Mouse (Mus musculus) liver (tissue): ENCODE measurements around the gene Fam118b.

Experiments
- DNase-seq: peaks from one replicate; pipeline ENCODE4 v3.0.0-alpha.2; 2020; ENCODE audit warnings: mixed read lengths

The Fam118b gene

DNA sequence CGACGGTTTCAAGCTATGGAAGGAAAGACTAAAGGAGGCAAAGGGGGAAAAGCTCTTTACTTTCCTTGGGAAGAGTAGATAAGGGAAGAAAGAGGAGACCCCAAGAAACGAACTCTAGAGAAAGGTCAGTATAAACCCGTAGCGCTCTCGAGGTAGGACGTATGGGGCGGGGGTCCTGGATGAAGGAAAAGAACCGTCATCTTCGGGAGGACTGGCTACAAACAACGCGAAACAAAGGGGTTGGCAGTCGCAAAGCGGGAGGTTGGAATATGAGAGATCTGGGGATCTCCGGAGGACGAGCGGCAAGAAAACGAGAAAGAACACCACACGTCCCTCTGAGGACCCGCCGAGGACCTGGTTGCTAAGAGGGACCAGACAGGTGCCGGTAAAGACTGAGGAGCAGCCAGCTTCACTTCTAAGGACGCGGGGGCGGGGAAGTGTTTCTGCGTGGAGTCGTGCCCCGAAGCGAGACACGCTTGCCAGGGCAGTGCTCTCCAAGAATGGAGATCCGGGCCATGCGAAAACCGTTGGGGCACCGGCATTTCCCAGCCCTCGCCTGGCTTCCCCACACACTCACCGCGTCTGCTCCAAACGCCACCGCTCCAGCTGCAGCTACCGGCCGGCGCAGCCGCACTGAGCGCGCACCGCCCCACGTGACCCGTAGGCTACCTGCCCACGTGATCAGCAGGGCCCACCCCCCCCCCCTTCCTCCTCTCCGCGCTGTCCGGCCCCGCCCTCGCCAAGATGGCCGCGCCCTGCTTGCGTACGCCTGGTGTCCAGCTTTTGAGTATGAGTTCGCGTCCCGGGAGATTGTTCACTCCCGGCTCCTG is at the start of gene Fam118b, which contains the start of gene Rpusd4:
Fam118b (minus strand) TSS at position 660 of the 830 bp plus-strand sequence.
Rpusd4 (plus strand) TSS at position 720 of the 830 bp plus-strand sequence.
- DNase-seq = peak; percentile 95

DNA sequence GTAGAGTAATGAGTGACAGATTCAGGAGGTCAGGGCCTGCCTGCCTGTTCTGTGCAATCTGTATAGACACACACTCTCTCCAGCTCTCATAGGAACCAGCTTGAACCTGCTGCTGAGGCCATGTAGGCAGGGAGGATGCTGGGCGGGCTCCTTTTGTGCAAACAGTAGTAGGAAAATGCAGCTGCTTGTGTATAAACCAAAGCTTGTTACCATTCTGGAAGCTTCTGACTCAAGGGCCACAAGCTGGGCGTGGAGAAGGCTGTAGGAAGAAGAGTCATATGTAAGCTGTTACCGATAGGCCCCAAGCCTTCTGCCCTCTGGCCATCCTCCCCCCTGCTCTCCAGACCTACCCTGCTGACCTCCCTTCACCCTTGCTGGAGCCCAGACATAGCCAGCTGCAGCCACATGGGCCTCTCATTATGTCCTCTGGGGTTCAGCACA is 49.2 kb upstream of the Fam118b start:
- no peak for DNase-seq

DNA sequence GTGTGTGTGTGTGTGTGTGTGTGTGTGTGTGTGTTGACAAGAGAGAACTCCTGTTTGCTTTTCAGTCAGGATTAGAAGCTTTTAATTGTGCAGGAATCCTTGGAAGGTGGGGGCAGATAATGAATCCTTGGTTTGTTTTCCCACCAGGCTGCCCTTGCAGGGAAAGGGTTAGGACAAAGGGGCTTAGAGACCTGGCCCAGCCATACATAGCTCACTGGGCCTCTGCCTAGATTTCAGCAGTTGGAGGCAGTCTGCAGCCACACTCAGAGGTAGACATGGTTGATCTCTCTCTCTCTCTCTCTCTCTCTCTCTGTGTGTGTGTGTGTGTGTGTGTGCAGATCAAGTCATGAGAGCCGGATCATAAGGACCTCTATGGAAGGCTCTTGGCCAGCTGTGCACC is 46.6 kb upstream of the Fam118b start:
- DNase-seq = no peak

DNA sequence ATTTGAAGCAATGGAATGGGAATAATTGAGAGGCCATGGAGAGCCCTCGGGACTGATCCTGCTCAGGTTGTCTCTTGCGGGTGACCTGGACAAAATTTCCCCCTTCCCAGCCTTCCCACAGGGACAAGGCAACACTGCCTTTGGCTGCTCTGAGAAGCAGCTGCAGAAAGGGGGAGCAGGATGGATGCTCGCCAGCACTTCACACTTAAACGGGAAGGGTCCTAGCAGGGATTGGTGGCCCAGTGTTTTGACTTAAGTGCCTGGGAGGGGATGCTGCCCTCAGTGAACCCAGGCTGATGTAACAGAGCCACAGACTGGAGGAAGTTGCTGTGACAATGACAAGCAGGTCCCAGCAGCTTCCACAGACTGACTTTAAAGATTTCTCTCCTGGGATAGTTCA is 46.0 kb upstream of the Fam118b start:
- DNase-seq = no peak

DNA sequence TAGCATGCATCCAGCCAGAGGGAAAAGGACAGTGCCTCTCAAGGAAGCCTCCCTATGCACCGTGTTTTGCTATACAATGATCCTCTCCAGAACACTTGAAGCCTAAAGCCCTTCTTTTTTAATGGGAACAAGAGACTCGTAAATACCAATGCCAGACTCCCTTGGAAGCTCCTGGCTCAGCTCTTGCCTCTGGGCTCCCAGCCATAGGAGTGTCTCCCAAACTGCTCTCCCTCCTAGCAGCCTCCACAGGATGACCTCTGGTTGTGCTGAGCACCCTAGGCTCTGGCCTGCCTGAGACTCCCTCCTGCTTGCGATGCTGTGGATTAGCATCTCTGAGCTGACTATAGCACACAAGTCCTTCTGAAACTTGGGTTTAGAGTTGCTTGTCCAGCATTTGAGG is 44.9 kb upstream of the Fam118b start:
- DNase-seq = no peak

DNA sequence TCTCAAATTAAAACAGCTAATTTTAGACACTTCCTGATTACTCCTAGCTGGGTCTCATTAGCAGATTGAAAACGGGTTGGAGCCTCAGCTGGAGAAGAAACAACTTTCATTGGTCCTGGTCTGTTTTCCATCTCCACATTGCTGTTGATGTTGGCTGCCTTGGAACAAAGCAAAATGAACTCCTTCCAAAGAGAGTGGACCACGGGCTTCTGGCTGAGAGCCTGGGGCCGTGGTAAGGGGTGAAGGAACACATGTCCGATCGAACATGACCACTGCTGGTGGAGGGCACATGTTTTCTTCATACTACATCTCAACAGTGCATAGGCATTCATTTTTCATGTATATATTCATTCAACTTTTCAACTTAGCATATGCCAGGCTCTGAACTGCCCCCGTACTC is 42.8 kb upstream of the Fam118b start:
- DNase-seq = no peak

DNA sequence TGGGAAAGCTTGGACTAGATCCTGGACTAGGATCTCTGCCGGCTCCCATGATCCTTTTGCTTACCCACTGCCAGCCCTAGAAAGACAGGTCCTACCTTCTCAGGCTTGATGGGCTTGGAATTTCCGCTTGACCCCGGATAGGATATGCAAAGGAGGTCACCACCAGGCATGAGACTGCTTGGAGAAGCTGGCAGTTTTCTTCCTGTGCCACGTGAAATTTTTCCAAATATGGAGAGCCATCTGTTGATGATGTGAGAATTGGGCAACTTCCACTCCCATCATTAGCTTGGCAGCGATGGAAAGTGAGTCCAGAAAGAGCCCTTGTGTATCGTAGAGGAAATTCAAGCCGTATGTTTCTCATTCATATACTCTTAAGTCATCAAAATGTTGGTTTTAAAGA is 39.9 kb upstream of the Fam118b start:
- DNase-seq = no peak

DNA sequence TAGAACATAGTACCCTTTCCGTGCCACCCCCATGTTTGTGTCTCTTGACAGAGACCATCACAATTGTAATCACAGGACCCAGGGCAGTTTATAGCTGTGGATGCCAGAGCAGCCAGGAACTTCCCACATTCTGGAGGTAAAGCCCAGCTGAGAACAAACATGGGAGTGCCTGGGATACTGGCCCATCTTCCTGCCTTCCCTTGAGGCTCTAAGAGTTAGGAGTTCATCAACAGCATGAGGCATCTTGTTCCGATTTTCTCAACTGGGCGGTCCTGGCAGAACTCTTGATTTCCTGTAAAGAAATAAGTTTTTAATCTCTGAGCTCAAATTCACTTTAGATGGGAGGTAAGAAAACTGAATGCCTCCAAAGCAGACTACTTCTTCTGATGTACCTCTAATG is 34.6 kb upstream of the Fam118b start:
- no peak for DNase-seq

DNA sequence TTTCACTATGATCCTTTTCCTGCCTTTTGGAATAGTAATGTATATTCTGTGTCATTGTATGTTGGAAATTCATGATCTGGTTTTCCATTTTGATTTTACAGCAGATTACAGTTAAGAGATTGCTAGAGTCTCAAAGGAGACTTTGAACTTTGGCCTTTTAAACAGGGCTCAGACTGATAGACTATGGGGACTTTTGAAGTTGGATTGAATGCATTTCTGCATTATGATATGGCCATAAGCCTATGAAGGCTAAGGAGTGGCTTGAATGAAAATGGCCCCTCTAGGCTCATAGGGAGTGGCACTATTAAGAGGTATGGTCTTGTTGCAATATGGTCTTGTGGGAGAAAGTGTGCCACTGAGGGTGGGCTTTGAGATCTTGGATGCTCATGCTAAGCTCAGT is 30.2 kb upstream of the Fam118b start:
- DNase-seq = no peak

DNA sequence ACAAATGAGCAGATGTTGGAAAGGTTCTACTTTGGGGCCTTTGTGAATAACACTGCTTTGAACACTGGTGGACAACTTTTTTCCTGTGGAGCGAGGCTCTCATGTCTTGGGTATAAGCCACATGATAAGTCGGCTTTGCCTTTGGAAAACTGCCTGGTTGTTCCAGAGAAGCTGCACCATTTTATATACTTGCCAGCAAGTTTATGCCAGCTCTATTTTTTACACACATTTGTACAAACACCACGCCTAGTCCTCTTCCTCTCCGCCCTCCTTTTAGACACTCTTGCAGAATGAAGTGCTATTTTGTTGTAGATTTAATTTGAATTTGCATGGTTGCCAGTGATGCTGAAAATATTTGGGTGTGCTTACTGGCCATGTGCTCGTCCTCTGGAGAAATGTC is 25.9 kb upstream of the Fam118b start:
- no peak for DNase-seq

DNA sequence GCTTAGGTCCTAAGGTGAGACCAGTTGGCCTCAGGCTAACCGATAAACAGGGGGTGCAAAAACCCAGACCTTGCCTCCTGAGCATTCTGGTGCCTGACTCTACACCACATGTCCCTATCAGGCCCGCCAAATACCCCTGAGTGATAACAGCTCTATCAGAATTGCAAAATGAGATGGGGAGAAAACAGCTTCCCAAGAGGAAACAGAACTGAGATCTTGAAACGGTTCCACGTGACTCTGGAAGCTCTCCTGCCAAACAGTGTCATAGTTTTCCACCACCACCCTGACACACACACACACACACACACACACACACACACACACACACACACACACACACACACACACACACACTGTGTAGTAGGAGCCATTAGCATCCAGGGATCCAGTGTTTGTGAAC is 23.3 kb upstream of the Fam118b start:
- no peak for DNase-seq

DNA sequence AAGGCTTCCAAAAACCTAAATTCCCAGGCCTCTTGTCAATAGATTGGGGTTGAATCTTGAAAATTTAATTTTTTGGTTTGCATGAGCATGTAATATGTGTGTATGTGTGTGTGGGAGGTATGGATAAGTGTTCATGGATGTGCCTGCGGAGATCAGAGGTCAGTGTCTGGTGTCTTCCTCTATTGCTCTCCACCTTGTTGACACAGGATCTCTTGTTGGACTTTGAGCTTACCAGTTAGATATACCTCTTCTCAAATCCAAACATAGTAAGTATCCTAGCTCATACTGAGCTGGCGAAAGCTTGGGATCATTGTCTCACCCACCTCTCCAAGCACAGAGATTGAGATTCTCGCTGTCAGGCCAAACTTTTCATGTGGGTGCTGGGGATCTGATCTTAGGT is 22.8 kb upstream of the Fam118b start:
- no peak for DNase-seq

DNA sequence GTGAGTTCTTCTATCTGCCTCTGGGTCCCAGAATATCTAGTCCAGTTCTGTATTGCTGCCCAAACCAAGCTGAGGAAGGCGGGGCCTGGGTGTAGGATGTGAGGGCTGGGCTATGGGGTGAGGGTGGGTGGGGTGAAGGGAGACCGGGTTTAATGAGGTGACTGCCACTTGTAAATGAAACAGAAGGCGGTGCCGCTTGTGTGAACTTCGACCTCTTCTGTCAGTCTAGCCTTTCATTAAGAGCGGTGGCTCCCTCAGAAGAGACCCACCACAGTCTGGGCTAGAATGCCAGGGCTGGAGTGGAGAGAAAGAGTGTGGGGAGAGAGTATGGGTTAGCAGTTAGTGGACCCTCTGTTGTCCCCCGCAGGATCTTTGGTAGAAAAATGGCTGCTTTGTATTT is 22.4 kb upstream of the Fam118b start:
- no peak for DNase-seq

DNA sequence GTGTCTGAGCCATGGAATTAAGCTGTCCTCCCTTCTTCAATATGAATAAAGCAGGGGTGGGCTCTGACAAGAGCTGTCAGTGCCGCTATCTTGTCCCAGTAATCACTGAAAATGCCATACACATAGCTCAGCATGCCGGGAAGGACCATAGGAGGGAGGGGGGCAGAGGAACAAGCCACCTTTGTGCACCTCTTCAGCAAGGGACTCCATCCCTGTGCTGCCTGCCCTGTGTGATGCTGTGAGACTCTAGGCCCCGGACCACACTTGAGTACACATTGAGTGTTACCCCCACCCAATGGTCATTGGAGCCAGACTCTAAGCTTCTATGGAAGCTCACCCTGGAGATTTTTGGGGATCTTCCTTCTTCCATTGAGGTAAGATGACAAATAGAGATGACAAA is 18.7 kb upstream of the Fam118b start:
- no peak for DNase-seq

DNA sequence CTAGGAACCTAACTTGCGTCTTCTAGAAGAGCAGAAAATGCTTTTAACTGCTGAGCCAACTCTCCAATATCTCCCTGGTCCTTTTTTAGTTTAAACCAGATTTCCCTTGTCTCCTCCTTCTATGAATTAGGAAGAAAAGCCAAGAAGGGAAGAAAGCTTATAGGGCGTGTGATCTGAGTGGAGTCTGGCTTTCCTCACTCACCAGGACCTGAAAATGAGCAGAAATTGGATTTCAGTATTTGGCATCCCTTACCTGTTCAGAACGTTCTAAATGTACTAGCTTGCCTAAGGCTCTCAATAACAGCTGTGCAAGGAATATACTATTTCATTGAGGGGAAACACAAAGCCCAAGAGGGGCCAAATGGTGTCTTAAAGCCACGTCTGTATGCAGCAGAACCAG is 16.7 kb upstream of the Fam118b start:
- no peak for DNase-seq

DNA sequence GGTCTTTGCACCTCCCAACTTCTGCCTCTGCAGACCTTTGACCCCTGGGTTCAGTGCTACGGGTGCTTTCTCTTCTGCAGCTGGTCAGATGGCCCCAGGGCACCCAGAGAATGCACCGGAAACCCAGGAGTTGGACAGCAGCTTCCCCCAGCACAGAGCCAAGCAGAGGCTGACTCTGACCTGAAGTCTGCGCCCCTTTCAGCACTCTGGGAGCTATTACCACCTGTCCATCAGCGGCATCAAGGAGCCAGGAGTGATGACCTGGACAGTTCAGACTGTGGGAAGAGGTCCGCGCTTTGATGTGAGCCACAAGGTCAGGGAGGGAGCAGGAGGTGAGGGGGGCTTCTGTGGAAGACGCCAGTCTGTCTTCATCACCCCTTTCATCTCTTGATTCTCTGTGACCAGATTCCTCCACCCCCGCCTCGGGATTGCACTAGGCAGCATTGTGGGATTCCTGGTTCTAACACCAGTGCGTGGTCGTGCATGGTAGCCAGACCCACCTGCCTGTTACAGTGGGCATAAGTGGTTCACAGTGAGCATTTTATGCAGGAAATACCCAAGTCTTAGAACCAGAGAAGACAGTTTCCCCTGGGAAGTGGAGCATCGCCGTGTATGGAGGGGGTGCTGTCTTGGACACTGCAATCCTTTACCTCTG is 15.9 kb upstream of the Fam118b start:
- no peak for DNase-seq

DNA sequence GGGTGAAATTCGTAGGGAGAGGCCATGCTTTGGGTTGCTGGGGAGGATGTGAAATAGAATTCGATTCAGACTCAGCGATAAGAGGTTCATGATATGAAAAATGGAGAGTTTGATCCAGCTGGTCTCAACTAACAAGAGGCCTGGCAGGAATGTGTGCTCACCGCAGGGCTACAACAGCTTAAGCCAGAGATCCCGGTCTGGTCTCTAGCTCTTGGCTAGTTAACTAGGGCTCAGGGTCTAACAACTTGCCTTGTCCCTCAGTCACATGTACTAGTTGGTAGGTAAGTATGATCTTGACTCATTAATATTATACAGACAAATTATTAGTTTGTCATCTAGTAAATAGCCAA is 15.2 kb upstream of the Fam118b start:
- DNase-seq = no peak

DNA sequence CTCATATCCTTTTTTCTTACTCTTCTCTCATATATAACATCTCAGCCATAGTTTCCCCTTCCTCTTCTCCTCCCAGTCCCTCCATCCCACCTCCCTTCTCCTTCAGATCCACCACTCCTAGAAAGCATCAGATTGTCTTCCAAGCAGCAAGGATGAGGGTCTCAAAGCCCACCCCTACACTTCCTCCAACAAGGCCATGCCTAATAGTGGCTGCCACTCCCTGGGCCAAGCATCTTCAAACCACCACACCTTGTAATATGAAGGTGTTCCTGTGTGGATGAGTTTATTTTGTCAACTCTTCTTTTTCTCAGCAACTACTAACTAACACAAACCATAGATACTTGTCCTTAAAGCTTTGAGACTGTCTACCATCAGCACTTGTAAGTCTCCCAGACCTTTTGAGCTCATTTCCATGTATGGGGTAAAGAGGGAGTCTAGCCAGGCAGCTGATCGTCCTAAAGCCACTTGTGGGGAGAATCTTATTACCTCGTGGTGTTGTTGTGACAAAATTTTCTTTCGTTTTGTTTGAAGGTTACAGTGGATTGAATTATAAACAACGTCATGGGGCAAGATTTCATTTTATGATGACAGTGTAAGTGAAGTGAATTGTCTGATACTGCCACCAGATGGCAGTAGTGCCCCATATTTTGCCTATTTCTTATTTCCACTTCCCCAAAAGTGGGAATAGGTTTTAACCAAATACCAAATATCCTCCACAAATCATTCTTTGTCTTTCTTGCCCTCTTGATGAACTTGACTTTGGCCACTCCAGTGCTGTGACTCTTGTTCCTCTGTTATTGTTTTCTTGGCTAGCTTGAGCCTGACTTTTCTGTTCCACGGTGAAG is 14.6 kb upstream of the Fam118b start:
- DNase-seq = peak; percentile 34

DNA sequence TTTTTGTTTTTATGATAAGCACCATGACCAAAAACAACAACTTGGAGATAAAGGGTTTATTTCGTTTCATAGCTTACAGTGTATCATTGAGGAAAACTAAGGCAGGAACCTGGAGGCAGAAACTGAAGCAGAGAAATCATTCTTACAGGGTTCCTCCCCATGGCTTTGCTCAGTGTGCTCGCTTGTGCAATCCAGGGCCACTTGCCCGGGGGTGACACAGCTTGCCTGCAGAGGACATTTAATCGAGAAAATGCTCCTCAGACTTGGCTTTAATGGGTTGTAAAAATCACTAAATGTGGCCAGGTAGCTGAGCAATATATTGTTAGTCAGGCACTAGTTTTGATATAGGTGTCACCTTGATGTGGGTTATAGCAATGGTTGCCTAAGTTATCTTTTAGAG is 10.8 kb upstream of the Fam118b start:
- no peak for DNase-seq

DNA sequence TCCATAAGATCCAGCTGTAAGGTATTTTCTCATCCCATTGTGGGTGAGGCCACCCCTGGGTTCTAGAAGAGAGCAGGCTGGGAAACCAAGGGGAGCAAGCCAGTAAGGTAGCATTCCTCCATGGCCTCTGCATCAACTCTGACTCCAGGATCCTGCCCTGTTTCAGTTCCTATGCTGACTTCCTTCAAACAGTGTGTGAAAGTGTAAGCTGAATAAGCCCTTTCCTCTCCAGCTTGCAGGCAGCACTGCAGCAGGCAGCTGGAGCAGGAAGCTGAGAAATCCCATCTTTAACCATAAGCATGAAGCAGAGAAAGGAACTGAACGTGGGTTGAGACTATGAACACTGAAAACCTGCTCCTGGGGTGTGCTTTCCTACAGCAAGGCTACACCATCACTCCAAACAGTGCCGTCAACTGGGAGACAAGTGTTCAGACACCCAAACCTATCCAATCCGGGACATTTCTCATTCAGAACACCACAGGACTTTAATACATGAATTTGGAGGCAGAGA is 10.3 kb upstream of the Fam118b start:
- DNase-seq = no peak

DNA sequence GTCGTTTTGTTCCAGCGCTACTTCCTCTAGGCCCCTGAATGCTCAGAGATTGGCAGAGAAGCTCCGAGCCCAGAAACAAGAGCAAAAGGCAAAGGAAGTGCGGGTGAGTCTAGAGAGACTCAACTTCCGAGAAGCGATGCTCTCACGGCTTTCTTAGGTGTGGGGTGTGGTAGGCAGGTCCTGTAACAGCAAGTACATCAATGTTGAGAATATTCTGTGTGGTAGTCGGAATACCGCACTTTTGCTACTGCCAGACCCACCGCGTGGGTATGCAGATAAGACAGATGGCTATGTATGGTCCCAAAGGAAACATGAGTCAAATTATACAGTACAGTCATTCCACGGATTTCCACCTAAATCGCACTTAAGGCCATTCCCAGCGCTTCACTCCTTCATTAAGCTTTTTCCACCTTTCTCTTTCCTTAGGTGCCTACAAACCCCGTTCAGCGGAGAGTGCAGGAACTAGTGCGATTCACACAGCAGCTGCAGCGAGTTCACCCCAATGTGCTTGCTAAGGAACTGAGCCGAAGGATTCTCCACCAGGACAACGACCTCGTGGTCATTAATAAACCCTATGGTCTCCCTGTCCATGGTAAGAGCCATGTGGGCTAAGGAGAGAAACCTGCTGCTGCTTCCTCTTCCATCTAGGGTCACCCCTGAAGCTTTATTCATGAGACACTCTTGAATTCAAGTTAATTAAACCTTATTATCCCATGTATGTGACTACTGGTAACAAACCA is 541 bp upstream of the Fam118b start:
- no peak for DNase-seq

DNA sequence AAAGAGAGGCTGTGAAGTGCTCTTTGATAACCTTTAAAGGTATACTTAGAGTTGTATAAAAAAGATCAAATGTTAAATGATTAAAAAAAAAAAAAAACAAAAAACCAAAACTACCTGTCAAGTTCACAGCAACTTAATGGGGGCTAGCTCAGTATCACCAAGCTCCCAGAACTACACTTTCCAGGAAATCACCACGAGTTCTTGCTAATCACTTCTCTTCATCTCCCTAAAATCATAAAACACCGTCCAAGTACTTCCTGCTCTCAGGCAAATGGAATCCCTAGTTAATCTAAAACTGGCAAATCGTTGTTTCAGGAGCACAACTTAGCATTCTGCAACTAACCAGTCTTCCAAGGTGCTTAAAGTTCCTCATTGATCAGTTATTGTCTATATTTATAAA is 3.1 kb downstream of the Fam118b start:
- no peak for DNase-seq

DNA sequence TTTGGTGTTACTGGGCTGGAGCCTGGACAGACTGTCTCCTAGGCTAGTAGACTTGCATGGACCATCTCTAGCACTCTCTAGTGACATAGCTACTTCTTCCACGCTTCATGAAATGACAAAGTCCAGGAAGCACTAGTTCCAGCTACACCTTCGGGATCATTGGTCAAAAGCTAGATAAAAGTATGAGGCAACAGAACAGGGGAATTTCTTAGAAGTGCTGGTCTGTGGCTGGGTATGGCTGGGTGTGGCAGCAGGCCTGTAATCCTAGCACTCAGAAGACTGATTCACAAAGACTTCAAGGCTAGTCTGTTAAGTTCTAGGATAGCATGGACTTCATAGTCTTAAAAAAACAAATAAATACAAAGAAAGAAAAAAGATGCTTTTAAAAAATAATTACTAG is 4.2 kb downstream of the Fam118b start:
- peak; percentile 31 for DNase-seq
